Mouse (Mus musculus) kidney, postnatal 14 days (tissue): ENCODE measurements around the gene Cabp4.
"Not testable (repeated sequence)": the region's sequence is repeated elsewhere in the genome, so short reads cannot be mapped to it uniquely, and the experiment has no call there.

Source experiments
- DNase-seq: peaks from one replicate; pipeline ENCODE4 v3.0.0; 2022; ENCODE audit warnings: mixed read lengths

Cabp4 gene

GRCm38 (mm10) chr19:4122411-4123370, 21.1 kb downstream of the Cabp4 start:
- DNase-seq: no peak

GRCm38 (mm10) chr19:4121896-4122295, 21.9 kb downstream of the Cabp4 start:
- not testable (repeated sequence) for DNase-seq

GRCm38 (mm10) chr19:4121097-4121805, 22.6 kb downstream of the Cabp4 start:
- peak; percentile 99 for DNase-seq

GRCm38 (mm10) chr19:4120496-4120895, 23.3 kb downstream of the Cabp4 start:
- DNase-seq: no peak

- no peak for DNase-seq
Observed at GRCm38 (mm10) chr19:4119716-4120487, 23.9 kb downstream of the Cabp4 start.

GRCm38 (mm10) chr19:4118350-4118749, 25.5 kb downstream of the Cabp4 start:
- no peak for DNase-seq

GRCm38 (mm10) chr19:4117006-4117405, 26.8 kb downstream of the Cabp4 start:
- DNase-seq: peak; percentile 15

- DNase-seq: no peak
Observed at GRCm38 (mm10) chr19:4115816-4116215, 28.0 kb downstream of the Cabp4 start.

- no peak for DNase-seq
Observed at GRCm38 (mm10) chr19:4115144-4115543, 28.7 kb downstream of the Cabp4 start.

GRCm38 (mm10) chr19:4114551-4114950, 29.3 kb downstream of the Cabp4 start:
- DNase-seq: no peak

- peak; percentile 55 for DNase-seq
Observed at GRCm38 (mm10) chr19:4113806-4114230, 30.0 kb downstream of the Cabp4 start.

- DNase-seq: peak; percentile 87
Observed at GRCm38 (mm10) chr19:4113186-4113805, 30.5 kb downstream of the Cabp4 start.

- DNase-seq: no peak
Observed at GRCm38 (mm10) chr19:4112063-4112960, 31.5 kb downstream of the Cabp4 start.

- DNase-seq: no peak
Observed at GRCm38 (mm10) chr19:4108535-4108934, 35.3 kb downstream of the Cabp4 start.

- peak; percentile 24 for DNase-seq
Observed at GRCm38 (mm10) chr19:4106654-4107053, 37.2 kb downstream of the Cabp4 start.

GRCm38 (mm10) chr19:4104675-4105194, 39.1 kb downstream of the Cabp4 start:
- DNase-seq: no peak

- DNase-seq: no peak
Observed at GRCm38 (mm10) chr19:4103792-4104191, 40.0 kb downstream of the Cabp4 start.

- no peak for DNase-seq
Observed at GRCm38 (mm10) chr19:4103294-4103693, 40.5 kb downstream of the Cabp4 start.

- no peak for DNase-seq
Observed at GRCm38 (mm10) chr19:4102626-4103025, 41.2 kb downstream of the Cabp4 start.

GRCm38 (mm10) chr19:4102049-4102448, 41.8 kb downstream of the Cabp4 start:
- DNase-seq: no peak

- no peak for DNase-seq
Observed at GRCm38 (mm10) chr19:4101466-4101865, 42.4 kb downstream of the Cabp4 start.
